Mouse (Mus musculus) megakaryocyte, embryonic 14.5 days (primary cell): ENCODE measurements at regions not wholly inside any gene's neighbourhood (a gene's known extent, or its start where the extent isn't known, plus 50 kb on each side); places are given as distances from the start of the nearest gene placed in this dataset.

Source experiments
- H3K27me3 ChIP-seq: replicated peaks from 2 replicates; pipeline ENCODE3; 2012; ENCODE audit warnings: inconsistent platforms
- H3K36me3 ChIP-seq: replicated peaks from 2 replicates; pipeline ENCODE3; 2012; ENCODE audit warnings: low read length, inconsistent platforms, mixed read lengths
- H3K4me1 ChIP-seq: 2 replicates; pipeline ENCODE4 v1.6.1; 2012; ENCODE audit warnings: inconsistent platforms
- H3K4me3 ChIP-seq: replicated peaks from 2 replicates; pipeline ENCODE3; 2012; ENCODE audit warnings: moderate library complexity, mild to moderate bottlenecking, inconsistent platforms
- H3K9me3 ChIP-seq: 2 replicates; pipeline ENCODE4 v1.6.1; 2012; ENCODE audit warnings: inconsistent platforms
- FLI1 ChIP-seq: IDR thresholded peaks from 2 replicates; pipeline ENCODE4 v1.6.1; 2012; ENCODE audit warnings: low read length, inconsistent platforms, mixed read lengths
- GATA1 ChIP-seq: IDR thresholded peaks from 3 replicates; pipeline ENCODE4 v1.6.1; 2012; ENCODE audit warnings: mixed read lengths, low read length, inconsistent platforms, borderline replicate concordance

- Histone ChIP-seq H3K9me3 (no peaks in the 10 kb centered on the region), H3K36me3 (no peaks in the 10 kb centered on the region), H3K4me1 (peaks cover 24% of the 10 kb centered on the region), H3K4me3 (no peak overlapping the region), H3K27me3 (no peaks in the 10 kb centered on the region)
- TF ChIP-seq FLI1 (no peak), GATA1 (no peak)
Observed at GRCm38 (mm10) chr16:55619731-55620130, 219.0 kb downstream of the Nfkbiz start.

- no peaks in the 10 kb centered on the region for H3K27me3 ChIP-seq
- no peak overlapping the region for H3K4me3 ChIP-seq
- H3K4me1 ChIP-seq, result peaks cover 22% of the 10 kb centered on the region
- no peaks in the 10 kb centered on the region for H3K9me3 ChIP-seq
- no peaks in the 10 kb centered on the region for H3K36me3 ChIP-seq
- no peak for TF ChIP-seq GATA1
- no peak for TF ChIP-seq FLI1
Observed at GRCm38 (mm10) chr16:55617958-55618357, 220.7 kb downstream of the Nfkbiz start.

- H3K36me3 ChIP-seq, result no peaks in the 10 kb centered on the region
- H3K27me3 ChIP-seq, result no peaks in the 10 kb centered on the region
- H3K4me3 ChIP-seq, result no peak overlapping the region
- TF ChIP-seq FLI1 (no peak), GATA1 (no peak)
- H3K4me1 ChIP-seq, result peaks cover 23% of the 10 kb centered on the region
- no peaks in the 10 kb centered on the region for H3K9me3 ChIP-seq
Observed at GRCm38 (mm10) chr16:55617506-55617905, 221.2 kb downstream of the Nfkbiz start.

- H3K4me1 ChIP-seq, result peaks cover 22% of the 10 kb centered on the region
- no peak overlapping the region for H3K4me3 ChIP-seq
- no peaks in the 10 kb centered on the region for H3K27me3 ChIP-seq
- no peaks in the 10 kb centered on the region for H3K9me3 ChIP-seq
- no peaks in the 10 kb centered on the region for H3K36me3 ChIP-seq
- TF ChIP-seq GATA1 (no peak), FLI1 (no peak)
Observed at GRCm38 (mm10) chr16:55616408-55617120, 222.1 kb downstream of the Nfkbiz start.

- Histone ChIP-seq H3K9me3 (peaks cover 3% of the 10 kb centered on the region; the same call in 1 of the 2 replicates), H3K4me1 (peaks cover 33% of the 10 kb centered on the region), H3K4me3 (no peak overlapping the region), H3K36me3 (no peaks in the 10 kb centered on the region), H3K27me3 (no peaks in the 10 kb centered on the region)
- no peak for TF ChIP-seq FLI1
- TF ChIP-seq GATA1, result no peak
Observed at GRCm38 (mm10) chr16:55612873-55613272, 225.8 kb downstream of the Nfkbiz start.

GRCm38 (mm10) chr16:55612001-55612400 lies 226.7 kb downstream of the Nfkbiz start:
- Histone ChIP-seq H3K36me3 (no peaks in the 10 kb centered on the region), H3K4me1 (peaks cover 30% of the 10 kb centered on the region), H3K27me3 (no peaks in the 10 kb centered on the region), H3K9me3 (peaks cover 3% of the 10 kb centered on the region; the same call in 1 of the 2 replicates), H3K4me3 (no peak overlapping the region)
- TF ChIP-seq FLI1 (no peak), GATA1 (no peak)

GRCm38 (mm10) chr16:55611172-55611571 lies 227.5 kb downstream of the Nfkbiz start:
- TF ChIP-seq GATA1, result no peak
- TF ChIP-seq FLI1, result no peak
- Histone ChIP-seq H3K36me3 (no peaks in the 10 kb centered on the region), H3K9me3 (peaks cover 3% of the 10 kb centered on the region; the same call in 1 of the 2 replicates), H3K4me1 (peaks cover 23% of the 10 kb centered on the region), H3K4me3 (no peak overlapping the region), H3K27me3 (no peaks in the 10 kb centered on the region)

GRCm38 (mm10) chr16:55608361-55608760 lies 230.3 kb downstream of the Nfkbiz start:
- Histone ChIP-seq H3K4me3 (no peak overlapping the region), H3K27me3 (no peaks in the 10 kb centered on the region), H3K4me1 (peaks cover 22% of the 10 kb centered on the region), H3K36me3 (no peaks in the 10 kb centered on the region), H3K9me3 (peaks cover 3% of the 10 kb centered on the region; the same call in 1 of the 2 replicates)
- TF ChIP-seq FLI1, result no peak
- no peak for TF ChIP-seq GATA1

GRCm38 (mm10) chr16:55606447-55607239 lies 232.1 kb downstream of the Nfkbiz start:
- Histone ChIP-seq H3K4me3 (no peak overlapping the region), H3K36me3 (no peaks in the 10 kb centered on the region), H3K4me1 (peaks cover 14% of the 10 kb centered on the region), H3K9me3 (peaks cover 3% of the 10 kb centered on the region; the same call in 1 of the 2 replicates), H3K27me3 (no peaks in the 10 kb centered on the region)
- no peak for TF ChIP-seq FLI1
- TF ChIP-seq GATA1, result no peak

- Histone ChIP-seq H3K9me3 (no peaks in the 10 kb centered on the region), H3K4me1 (peaks cover 11% of the 10 kb centered on the region), H3K27me3 (no peaks in the 10 kb centered on the region), H3K4me3 (no peak overlapping the region), H3K36me3 (no peaks in the 10 kb centered on the region)
- TF ChIP-seq FLI1 (no peak), GATA1 (no peak)
Observed at GRCm38 (mm10) chr16:55603611-55604010, 235.1 kb downstream of the Nfkbiz start.
